Mouse (Mus musculus) kidney, adult 10 weeks (tissue): ENCODE measurements around the gene Olfr156. TPM values are rescaled to one million over a fixed set of nuclear protein-coding genes. Genes with fewer than 3 reads are reported as not detected.

Experiments used
- polyA plus RNA-seq: library from polyadenylated mRNA; stranded (reverse); fragments of 350-450 nt; fragmentation: Illumina TruSeq; extraction: RNeasy Lipid Tissue Mini Kit (QIAGEN cat#74804); gene quantifications from one replicate; pipeline ENCODE4 v1.2.3, GENCODE M21; 2014; ENCODE audit warnings: low read depth, low replicate concordance

Gene Olfr156
- polyA plus RNA-seq: not detected

DNA sequence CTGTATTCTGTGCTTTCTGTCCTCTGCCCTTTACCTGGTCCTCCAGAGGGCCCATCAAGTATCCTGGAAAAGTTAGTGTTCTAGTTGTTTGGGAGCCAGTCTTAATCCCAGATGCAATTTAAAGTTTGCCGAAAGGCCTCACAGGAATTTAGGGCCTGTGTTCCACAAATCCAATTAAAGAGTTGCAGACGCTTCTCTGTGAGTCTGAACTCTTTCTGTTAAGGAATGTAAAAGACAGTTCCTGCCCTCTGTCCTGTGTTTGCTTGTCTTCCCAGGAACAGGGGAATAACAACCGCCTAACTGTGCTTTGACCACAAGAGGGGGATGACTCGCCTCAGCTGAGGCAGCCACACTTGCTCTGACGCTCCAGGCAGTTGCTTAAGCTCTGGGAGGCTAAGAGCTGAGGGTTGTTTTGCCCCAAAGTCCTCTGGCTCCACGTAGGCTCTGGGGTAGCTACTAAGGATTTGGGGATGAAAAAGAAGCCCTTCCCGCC is at the start of gene Olfr156:
Olfr156 (minus strand) TSS at position 51 of the 493 bp plus-strand sequence.

DNA sequence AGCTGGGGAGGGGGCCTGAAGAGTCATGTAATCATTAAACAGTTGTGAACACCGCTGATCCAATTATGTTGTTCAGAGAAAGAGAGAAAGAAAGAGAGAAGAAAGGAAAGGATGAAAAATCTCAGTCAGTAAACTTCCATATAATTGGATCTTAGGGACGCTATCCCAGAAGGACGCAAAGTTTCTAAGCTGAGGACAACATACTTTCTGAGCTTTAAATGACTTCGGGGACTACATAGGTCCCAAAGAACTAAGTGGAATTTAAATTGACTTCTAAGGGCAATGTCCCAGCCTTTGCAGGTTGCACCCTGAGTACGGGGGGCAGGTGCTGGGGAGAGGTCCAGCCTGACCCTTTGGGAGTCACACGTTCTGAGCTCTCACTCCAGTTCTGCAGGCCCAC is 27.6 kb upstream of the Olfr156 start, which contains the start of gene Olfr155:
Olfr155 (plus strand) TSS at position 301 of the 400 bp plus-strand sequence.

DNA sequence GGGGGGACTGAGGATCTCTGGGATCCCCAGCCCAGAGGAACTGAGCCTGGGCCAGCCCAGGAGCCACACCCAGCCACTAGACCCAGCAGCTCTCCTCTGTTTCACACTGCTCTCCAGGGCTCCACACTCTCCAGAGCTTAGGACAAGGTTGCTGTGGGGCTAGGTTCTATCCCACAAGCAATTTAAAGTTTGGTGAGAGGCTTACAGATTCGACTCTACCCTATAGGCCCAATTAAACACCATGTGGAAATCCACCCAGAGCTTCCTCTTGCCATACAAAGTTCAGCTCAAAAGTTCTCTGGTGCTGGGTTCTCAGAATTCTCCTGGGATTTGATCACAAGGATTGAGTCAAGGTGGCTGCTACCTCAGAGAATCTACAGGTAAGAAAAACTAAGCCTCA is 16.4 kb upstream of the Olfr156 start, which contains the start of gene Olfr157:
Olfr157 (minus strand) TSS at position 101 of the 400 bp plus-strand sequence.

DNA sequence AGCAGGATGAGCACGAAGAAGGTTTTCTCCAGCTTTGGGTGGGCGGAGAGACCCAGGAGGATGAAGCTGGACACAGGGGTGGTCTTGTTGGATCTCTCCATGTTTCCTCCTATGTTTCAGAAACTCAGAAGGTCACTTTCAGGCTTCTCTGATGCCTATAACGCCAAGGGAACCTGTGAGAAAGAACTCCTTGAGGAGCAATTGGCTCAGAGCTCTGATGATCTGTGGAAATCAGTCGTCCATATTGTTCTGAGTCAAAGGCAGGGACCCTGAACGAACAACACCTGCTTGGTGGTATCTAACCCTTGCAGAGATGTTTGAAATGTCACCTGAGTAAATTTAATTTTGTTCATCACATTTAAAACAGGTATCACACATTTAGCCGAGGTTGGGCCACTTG is 52.8 kb downstream of the Olfr156 start, which contains the start of gene Olfr159:
Olfr159 (minus strand) TSS at position 101 of the 400 bp plus-strand sequence.

Other genes starting within 250 kb of the Olfr156 start
- gene Rgp1, start 245.2 kb downstream of the Olfr156 start, polyA plus RNA-seq: 3.6 TPM
- gene Gba2, start 245.0 kb downstream of the Olfr156 start, polyA plus RNA-seq: 0.93 TPM
- gene Msmp, start 239.4 kb downstream of the Olfr156 start, polyA plus RNA-seq: not detected
- 9.2 TPM for gene Npr2, start 192.0 kb downstream of the Olfr156 start, polyA plus RNA-seq
- gene Spag8, start 170.3 kb downstream of the Olfr156 start, polyA plus RNA-seq: not detected
- 13.5 TPM for gene Hint2, start 167.4 kb downstream of the Olfr156 start, polyA plus RNA-seq
- 2.0 TPM for gene Tmem8b, start 154.9 kb downstream of the Olfr156 start, polyA plus RNA-seq
- not detected for gene Fam221b, start 154.8 kb downstream of the Olfr156 start, polyA plus RNA-seq
- gene Olfr70, start 123.1 kb downstream of the Olfr156 start, polyA plus RNA-seq: not detected
- not detected for gene Olfr71, start 113.6 kb downstream of the Olfr156 start, polyA plus RNA-seq
- gene Hrct1, start 96.7 kb downstream of the Olfr156 start, polyA plus RNA-seq: not detected
- gene Spaar, start 93.9 kb downstream of the Olfr156 start, polyA plus RNA-seq: 1.1 TPM
- not detected for gene Olfr159, start 52.9 kb downstream of the Olfr156 start, polyA plus RNA-seq
- not detected for gene Olfr157, start 16.3 kb upstream of the Olfr156 start, polyA plus RNA-seq
- gene Olfr155, start 27.7 kb upstream of the Olfr156 start, polyA plus RNA-seq: not detected
- gene Reck, start 51.6 kb upstream of the Olfr156 start, polyA plus RNA-seq: 7.8 TPM
- gene Glipr2, start 133.5 kb upstream of the Olfr156 start, polyA plus RNA-seq: 4.1 TPM
- not detected for gene Ccin, start 159.6 kb upstream of the Olfr156 start, polyA plus RNA-seq
- 85.1 TPM for gene Clta, start 180.6 kb upstream of the Olfr156 start, polyA plus RNA-seq